Mouse (Mus musculus): ENCODE measurements around the gene Tpbgl.

DNA sequence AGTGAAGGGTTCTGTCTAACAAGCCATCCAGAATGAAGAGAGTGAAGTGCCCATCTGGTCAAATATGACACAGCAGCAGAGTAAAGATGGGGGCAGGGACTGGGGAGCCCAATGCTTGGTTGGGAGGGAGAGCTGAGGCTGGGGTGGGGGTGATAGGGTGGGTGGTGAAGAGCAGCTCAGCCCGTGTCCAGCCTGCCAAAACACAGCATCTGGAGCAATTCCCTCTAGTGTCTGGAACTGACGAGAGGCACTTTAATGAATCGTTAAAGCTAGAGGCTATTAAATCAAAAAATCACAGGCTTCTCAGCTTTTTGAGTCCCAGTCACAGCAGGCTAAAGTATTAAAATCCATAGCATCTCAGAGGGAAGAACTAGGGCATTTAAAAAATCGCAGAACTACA lies 22.7 kb upstream of the Tpbgl start:
- TF ChIP-seq POLR2A (IDR thresholded peaks at IDR 0.05; ENCODE audit: insufficient read length, low read depth) (no peak), TCF12 (IDR thresholded peaks at IDR 0.05; ENCODE audit: insufficient read depth, poor library complexity, severe bottlenecking) (no peak), CEBPB (IDR thresholded peaks at IDR 0.05; ENCODE audit: insufficient read depth, poor library complexity, severe bottlenecking) (no peak), SRF (IDR thresholded peaks at IDR 0.05; ENCODE audit: control insufficient read depth, insufficient read length, low read depth) (no peak), E2F4 (IDR thresholded peaks at IDR 0.05; ENCODE audit: insufficient read depth) (no peak)
